Mouse (Mus musculus) left cerebral cortex, adult 18-20 months (tissue): Measurements from ENCODE around the gene Olfr578. TPM values are rescaled to one million over a fixed set of nuclear protein-coding genes. Genes with fewer than 3 reads are reported as not detected.

Experiments
- DNase-seq, 2 experiments: peaks; one replicate each; pipeline ENCODE4 v3.0.0; 2021 to 2022; ENCODE audit warnings: low spot score in 2 of 2, mixed read lengths in 1 of 2
- long read RNA-seq, 2 experiments: library from polyadenylated mRNA; stranded (forward); transcript quantifications; one replicate each; pipeline ENCODE4 v2.0.0; 2021
- total RNA-seq, 2 experiments: library from RNA; stranded (reverse); gene quantifications; 2 replicates each; pipeline ENCODE4 v1.2.3; 2021

Olfr578 gene
- total RNA-seq, result not detected
- long read RNA-seq, experiment 1, result 0 reads
- long read RNA-seq, experiment 2, result 0 reads

DNA sequence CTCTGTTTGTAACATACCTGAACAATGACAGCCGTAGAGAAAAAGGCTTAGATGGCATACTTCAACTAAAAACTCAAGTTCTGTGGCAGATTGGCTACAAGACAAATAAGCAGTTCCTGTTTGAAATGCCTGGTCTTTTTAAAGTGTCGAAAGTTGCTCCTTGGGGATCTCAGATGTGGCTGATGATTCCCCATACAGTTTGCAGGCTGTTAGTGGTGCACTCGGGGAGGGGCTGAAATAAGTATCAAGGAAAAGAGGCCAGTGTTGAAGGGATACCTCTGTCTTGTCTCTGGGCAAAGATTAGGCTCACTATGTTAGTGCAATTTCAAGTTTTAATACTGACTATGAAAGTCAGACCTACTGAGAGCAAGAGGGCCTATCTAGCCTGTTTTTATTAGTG lies at the start of gene Olfr578:
Gene Olfr578, minus strand, starts transcription at position 101 of the 400 bp plus-strand sequence.
- no peak for DNase-seq

DNA sequence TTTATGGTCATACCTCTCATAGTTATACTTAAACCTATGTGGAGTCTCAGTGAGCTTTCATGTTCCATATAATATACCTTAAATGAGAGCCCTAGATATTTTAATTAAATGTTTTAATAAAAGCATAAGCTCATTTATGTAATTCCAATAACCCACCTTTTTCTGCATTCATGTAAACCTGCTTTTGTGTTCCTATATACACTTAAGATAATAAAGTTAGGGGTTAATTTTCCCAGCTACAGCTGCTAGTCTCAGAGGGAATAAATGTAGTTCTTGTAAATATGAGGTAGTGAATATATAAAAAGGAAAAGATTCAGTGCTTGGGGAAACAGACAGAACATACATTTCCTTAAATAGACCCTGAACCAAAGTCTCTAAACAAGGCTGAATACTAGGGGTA lies 48.6 kb upstream of the Olfr578 start, which contains the start of gene Olfr582:
Gene Olfr582, plus strand, starts transcription at position 301 of the 400 bp plus-strand sequence.
- no peak for DNase-seq

DNA sequence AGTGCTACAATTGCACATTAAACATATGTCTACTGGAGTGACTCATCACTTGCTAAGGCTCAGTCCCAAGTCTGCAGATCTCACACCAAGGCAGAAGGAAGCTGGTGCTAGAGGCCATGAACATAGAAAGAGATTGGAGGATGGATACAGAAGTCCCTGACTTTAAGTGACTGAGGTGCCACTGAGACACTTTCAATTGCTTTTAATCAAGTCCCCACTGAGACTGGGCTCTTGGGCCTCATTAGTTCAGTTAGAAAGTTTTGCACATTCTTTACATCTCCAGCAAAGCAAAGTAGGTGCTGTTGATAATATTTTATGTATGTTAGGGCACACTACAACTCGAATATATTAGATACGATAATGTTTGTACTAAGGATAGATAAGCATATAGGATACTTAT lies 13.3 kb downstream of the Olfr578 start, which contains the start of gene Olfr577:
Gene Olfr577, minus strand, starts transcription at position 101 of the 400 bp plus-strand sequence.
- DNase-seq, result no peak

DNA sequence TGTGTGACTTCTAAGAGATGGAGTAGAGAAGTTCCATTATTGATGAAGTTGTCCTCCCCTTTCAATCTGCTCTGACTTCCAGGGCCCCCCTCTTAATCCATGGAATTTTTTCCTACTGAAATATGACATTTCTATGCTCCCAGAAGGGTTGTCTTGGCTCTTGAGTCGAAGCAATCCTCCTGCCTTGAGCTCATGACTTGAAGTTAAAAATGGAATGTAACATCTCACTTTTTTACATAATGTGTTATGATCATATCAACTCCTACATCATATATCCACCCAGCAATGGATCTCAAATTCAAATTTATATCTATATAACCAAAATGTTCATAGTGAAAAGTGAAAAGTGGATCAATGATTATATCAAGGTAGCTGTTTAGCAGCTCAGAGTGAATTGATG lies 14.7 kb downstream of the Olfr578 start:
- DNase-seq, result no peak

DNA sequence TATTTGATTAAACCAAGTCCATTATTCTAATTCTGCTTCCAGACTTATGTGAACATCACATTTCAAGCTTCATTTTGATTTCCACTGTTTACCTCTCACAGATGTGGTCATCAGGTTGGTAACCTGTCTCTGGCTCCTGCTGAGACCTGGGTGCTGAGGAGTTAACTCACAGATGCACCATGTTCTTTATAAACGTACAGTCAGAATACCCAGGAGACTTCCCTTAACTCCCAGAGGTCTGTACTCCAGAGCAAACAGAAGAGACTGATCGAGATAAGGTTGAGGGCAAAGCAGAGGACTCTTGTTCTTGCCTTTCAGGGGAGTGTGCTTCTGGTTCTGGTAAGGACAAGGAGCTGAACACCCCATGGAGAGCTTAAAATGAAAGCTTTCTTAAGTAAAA lies 26.8 kb downstream of the Olfr578 start, which contains the start of gene Olfr576:
Gene Olfr576, plus strand, starts transcription at position 301 of the 400 bp plus-strand sequence.
- no peak for DNase-seq

DNA sequence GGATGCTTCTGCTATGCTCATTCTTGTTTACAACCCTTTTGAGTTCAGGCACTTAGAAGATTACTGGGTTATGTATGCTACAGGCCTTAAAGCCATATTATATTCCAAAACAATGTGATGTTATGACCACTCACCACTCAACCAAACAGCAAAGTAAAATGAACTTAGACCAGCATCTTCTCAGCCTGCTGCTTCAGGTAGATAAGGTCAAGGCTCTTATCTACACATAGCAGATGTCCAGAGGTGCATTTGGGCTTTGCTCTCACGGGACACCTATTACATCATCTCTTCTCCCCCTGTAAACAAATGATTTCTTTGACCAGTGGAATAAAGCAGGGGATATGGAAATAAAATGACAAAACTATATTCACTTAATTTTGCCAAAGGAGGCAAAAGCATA lies 30.5 kb downstream of the Olfr578 start, which contains the start of gene Olfr575:
Gene Olfr575, minus strand, starts transcription at position 183 of the 400 bp plus-strand sequence.
- DNase-seq, result no peak

DNA sequence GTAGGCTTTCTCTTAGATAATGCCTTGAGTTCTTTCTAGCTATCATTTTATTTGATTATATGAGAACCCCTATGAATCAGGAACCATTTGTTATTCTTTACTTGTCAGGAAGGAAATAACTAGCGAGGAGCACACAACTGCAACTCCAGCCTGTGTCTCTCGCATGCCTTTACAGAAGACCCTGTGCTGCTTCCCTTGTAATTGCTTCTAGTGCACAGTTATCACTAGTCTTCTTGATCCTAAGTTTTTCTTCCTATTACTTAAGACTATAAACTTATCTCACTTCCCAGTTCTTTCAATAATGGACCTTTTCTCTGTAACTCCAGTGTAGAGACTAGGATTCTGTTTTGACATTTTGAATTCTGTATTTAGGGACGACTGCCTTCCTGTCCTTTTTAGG lies 31.0 kb downstream of the Olfr578 start:
- DNase-seq, result no peak

DNA sequence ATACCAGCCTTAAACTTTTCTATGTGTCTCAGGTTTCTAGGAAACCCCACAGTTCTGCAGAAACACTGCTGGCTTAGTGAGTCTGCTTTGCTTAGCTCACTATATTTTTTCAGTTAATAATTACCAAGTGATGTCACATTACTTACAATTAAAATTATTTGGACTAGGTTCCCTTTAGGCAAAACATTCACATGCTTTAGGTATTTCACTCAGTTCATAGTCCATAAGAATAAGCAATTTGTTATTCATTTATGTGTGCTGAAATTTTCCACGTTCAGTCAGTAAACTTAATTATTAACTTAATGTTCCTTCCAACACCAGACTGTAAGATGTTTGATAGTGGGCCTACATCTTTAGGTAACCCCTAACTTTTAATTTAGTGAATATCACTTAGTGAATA lies 38.4 kb downstream of the Olfr578 start:
- no peak for DNase-seq

DNA sequence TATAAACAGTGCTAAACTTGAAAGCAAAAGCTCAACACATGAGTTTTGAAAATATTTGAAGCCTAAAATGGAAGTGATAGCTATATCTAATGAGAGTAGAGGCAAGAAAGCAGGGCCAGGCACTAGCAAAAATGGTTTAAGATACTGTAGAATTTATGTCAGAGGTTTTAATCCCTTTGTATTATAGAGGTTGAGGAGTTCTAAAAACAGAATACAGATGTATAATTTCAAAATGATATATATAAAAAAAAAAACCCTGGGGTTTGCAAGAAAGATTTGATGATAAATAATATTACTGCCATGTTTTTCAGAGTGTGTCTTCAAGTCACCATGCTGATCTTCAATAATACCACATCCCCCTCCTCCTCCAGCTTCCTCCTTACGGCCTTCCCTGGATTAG lies 41.0 kb downstream of the Olfr578 start, which contains the start of gene Olfr574:
Gene Olfr574, plus strand, starts transcription at position 301 of the 400 bp plus-strand sequence.
- DNase-seq, result no peak

DNA sequence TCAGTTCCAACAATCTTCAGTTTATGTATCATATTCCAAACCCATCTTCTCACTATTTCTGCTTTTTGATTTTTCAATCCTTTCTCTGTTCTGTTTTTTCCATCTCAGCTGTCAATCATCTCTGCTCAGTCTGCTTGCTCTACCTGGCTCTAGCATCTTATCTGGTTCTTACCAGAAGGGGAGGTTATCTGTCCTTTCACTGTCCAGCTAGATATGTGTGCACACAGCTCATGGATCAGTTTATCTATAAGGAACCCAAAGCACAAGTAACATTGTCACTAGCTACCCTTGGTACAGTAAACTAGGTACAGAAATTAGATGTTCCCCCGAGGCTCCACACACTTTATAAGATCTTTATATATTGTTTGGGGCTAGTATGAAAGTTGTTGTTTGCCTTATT lies 45.7 kb downstream of the Olfr578 start:
- no peak for DNase-seq

DNA sequence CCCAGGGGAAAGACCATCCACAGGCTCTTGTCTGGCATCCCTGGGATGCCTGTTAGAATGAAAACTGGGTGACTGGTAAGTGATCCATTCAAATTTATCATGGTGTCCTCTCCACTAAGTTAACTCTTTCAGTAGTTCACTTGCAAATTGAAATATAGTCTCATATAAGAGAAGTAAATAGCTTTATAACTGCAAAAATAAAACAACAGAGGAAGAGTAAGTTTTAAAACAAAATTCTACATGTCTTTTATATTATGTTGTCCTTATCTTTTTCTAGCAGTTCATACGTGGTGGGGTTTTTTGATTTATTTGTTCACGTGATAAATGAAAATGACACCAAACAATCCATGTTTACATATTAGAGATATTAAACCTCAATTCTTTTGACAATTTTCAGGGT lies 46.6 kb downstream of the Olfr578 start, which contains the start of gene Olfr573-ps1:
Gene Olfr573-ps1, minus strand, starts transcription at position 101 of the 400 bp plus-strand sequence.
- no peak for DNase-seq

Other genes with a start within 250 kb of the Olfr578 start
- gene Olfr560, start 230.0 kb downstream of the Olfr578 start, total RNA-seq, result under 1 TPM; 0.16 to 0.49 TPM
- under 1 TPM; 0.59 to 0.65 TPM for gene Olfr78, start 229.9 kb downstream of the Olfr578 start, total RNA-seq
- not detected for gene Olfr561, start 218.1 kb downstream of the Olfr578 start, total RNA-seq
- not detected for gene Olfr564, start 185.8 kb downstream of the Olfr578 start, total RNA-seq
- gene Olfr566, start 130.6 kb downstream of the Olfr578 start, total RNA-seq, result not detected
- not detected for gene Olfr568, start 112.2 kb downstream of the Olfr578 start, total RNA-seq
- not detected for gene Olfr569, start 98.4 kb downstream of the Olfr578 start, total RNA-seq
- not detected for gene Olfr570, start 94.7 kb downstream of the Olfr578 start, total RNA-seq
- gene Olfr571, start 71.8 kb downstream of the Olfr578 start, total RNA-seq, result not detected
- gene Olfr572, start 64.9 kb downstream of the Olfr578 start, total RNA-seq, result not detected
- gene Olfr573-ps1, start 46.7 kb downstream of the Olfr578 start, total RNA-seq, result not detected
- not detected for gene Olfr574, start 40.9 kb downstream of the Olfr578 start, total RNA-seq
- not detected for gene Olfr575, start 30.5 kb downstream of the Olfr578 start, total RNA-seq
- gene Olfr576, start 26.7 kb downstream of the Olfr578 start, total RNA-seq, result not detected
- gene Olfr577, start 13.4 kb downstream of the Olfr578 start, total RNA-seq, result not detected
- not detected for gene Olfr582, start 48.7 kb upstream of the Olfr578 start, total RNA-seq
- not detected for gene Olfr583, start 62.0 kb upstream of the Olfr578 start, total RNA-seq
- not detected for gene Olfr584, start 92.6 kb upstream of the Olfr578 start, total RNA-seq
- gene Olfr585, start 108.4 kb upstream of the Olfr578 start, total RNA-seq, result not detected
- not detected for gene Olfr586, start 136.3 kb upstream of the Olfr578 start, total RNA-seq
- not detected for gene Olfr588-ps1, start 151.6 kb upstream of the Olfr578 start, total RNA-seq
- not detected for gene Olfr589, start 167.0 kb upstream of the Olfr578 start, total RNA-seq
- gene Olfr591, start 189.0 kb upstream of the Olfr578 start, total RNA-seq, result not detected
- gene Olfr592, start 195.5 kb upstream of the Olfr578 start, total RNA-seq, result not detected
- gene Olfr593, start 222.5 kb upstream of the Olfr578 start, total RNA-seq, result not detected
- not detected for gene Olfr594, start 227.7 kb upstream of the Olfr578 start, total RNA-seq